Mouse (Mus musculus) adrenal gland, adult 8-10 months (tissue): Measurements from ENCODE around the gene Cd302. TPM values are rescaled to one million over a fixed set of nuclear protein-coding genes. Genes with fewer than 3 reads are reported as not detected.

Source experiments
- DNase-seq: peaks from one replicate; pipeline ENCODE4 v3.0.0; 2022
- total RNA-seq, 4 experiments: library from RNA; stranded (reverse); gene quantifications; 2 replicates each; pipeline ENCODE4 v1.2.4; 2022

Cd302 gene
- total RNA-seq = 10 to 100 TPM; 24.5 to 44.9 (median 34.8) TPM

- DNase-seq = no peak
These were observed at the start of gene Cd302 for GRCm38 (mm10) chr2:60284467-60284821. Cd302 (minus strand) TSS chr2:60284488.

- no peak for DNase-seq
These were observed 44.4 kb upstream of the Cd302 start for GRCm38 (mm10) chr2:60328641-60329040.

- no peak for DNase-seq
These were observed 43.3 kb upstream of the Cd302 start for GRCm38 (mm10) chr2:60327581-60327980.

- no peak for DNase-seq
These were observed 42.7 kb upstream of the Cd302 start for GRCm38 (mm10) chr2:60326948-60327347.

GRCm38 (mm10) chr2:60323411-60323810, 39.1 kb upstream of the Cd302 start:
- no peak for DNase-seq

GRCm38 (mm10) chr2:60322031-60322726, 37.9 kb upstream of the Cd302 start:
- DNase-seq = no peak

GRCm38 (mm10) chr2:60303796-60304195, 19.5 kb upstream of the Cd302 start:
- no peak for DNase-seq

GRCm38 (mm10) chr2:60299323-60299722, 15.0 kb upstream of the Cd302 start:
- DNase-seq = no peak

GRCm38 (mm10) chr2:60298266-60298665, 14.0 kb upstream of the Cd302 start:
- DNase-seq = no peak

GRCm38 (mm10) chr2:60291381-60291780, 7.1 kb upstream of the Cd302 start:
- DNase-seq = no peak

GRCm38 (mm10) chr2:60289451-60289850, 5.2 kb upstream of the Cd302 start:
- no peak for DNase-seq

- no peak for DNase-seq
These were observed 4.3 kb upstream of the Cd302 start for GRCm38 (mm10) chr2:60288606-60289005.

GRCm38 (mm10) chr2:60285107-60285617, 874 bp upstream of the Cd302 start:
- no peak for DNase-seq

GRCm38 (mm10) chr2:60283751-60284466, 379 bp downstream of the Cd302 start:
- peak; percentile 64 for DNase-seq

GRCm38 (mm10) chr2:60283208-60283750, 1.0 kb downstream of the Cd302 start:
- DNase-seq = no peak

- DNase-seq = no peak
These were observed 1.7 kb downstream of the Cd302 start for GRCm38 (mm10) chr2:60282625-60283024.

- DNase-seq = no peak
These were observed 5.7 kb downstream of the Cd302 start for GRCm38 (mm10) chr2:60278627-60279026.

GRCm38 (mm10) chr2:60269856-60270479, 14.3 kb downstream of the Cd302 start:
- no peak for DNase-seq

- no peak for DNase-seq
These were observed 16.7 kb downstream of the Cd302 start for GRCm38 (mm10) chr2:60267567-60267966.

GRCm38 (mm10) chr2:60260621-60261350, 23.5 kb downstream of the Cd302 start:
- DNase-seq = no peak

GRCm38 (mm10) chr2:60259186-60259585, 25.1 kb downstream of the Cd302 start:
- no peak for DNase-seq

- DNase-seq = no peak
These were observed 27.5 kb downstream of the Cd302 start for GRCm38 (mm10) chr2:60256751-60257150.
